Mouse (Mus musculus): ENCODE measurements around the gene Atg10. TPM values are rescaled to one million over a fixed set of nuclear protein-coding genes. Genes with fewer than 3 reads are reported as not detected.

Atg10 gene
- polyA plus RNA-seq, 1 experiment from 2014 or later: 10.1 TPM

DNA sequence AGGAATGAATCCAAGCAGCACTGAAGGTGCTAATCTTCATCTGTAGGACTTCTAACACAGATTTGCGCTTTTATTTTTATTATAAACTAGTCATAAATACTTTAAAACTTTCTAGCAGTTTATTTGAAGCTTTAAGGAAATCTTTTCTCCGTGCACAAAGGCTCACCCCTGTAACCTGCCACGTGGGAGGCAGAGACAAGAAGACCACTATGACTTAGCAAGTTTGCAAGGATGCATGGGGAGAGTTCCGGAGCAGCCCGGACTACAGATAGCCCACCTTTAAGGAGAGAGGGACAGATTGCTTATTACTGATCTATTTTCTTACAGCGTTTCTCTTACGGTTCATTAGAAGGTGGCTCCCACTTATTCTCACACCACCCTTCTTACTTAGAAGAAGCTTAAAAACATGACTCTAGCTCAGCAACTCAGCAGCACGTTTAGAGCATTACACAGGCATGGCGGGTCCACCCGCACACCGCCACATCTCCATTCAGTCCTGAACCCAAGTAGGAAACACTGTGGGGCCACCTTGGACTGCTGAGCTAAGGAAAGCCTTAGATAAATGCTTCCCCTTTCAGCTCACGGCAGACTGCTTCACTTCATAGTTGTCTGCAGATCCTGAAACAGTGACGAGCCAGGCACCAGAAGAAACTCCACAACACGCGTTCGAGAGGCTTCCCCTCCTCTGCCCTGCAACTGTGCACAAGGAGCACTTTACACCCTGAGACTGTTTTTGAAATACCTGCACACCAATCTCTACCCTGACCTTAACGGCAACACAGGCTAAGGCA is 54.0 kb downstream of the Atg10 start:
- Histone ChIP-seq H3K4me1 (peaks cover 4% of the 10 kb centered on the region; the same call in 1 of the 2 replicates), H3K9me3 (replicated peaks) (no peaks in the 10 kb centered on the region), H3K27me3 (ENCODE audit: low read depth, poor library complexity, severe bottlenecking) (no peaks in the 10 kb centered on the region), H3K27ac (replicated peaks) (no peak overlapping the region), H3K36me3 (no peaks in the 10 kb centered on the region), H3K4me3 (no peak overlapping the region)
- no peak for DNase-seq (ENCODE audit: low spot score)
- 87% methylated on average over 17 of the region's 17 CpGs for WGBS

DNA sequence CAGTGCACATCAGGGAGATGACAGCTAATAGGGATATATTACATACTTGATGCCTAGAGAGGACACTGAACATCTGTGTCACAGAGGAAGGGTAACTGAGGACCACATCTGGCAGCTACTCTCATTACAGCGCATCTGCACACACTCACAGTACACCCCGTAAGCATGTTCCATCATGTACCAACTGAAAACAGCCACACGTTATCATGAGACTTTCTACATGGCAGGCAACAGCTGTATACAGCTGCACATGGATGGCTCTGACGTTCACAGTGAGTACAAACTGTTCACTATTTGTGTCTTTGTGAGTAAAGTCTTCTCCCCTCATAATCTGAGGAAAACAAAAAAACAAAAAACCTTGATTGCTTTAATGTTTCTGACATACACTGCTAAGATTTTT is 55.3 kb downstream of the Atg10 start:
- Histone ChIP-seq H3K27ac (replicated peaks) (no peak overlapping the region), H3K9me3 (replicated peaks) (no peaks in the 10 kb centered on the region), H3K4me3 (no peak overlapping the region), H3K4me1 (peaks cover 4% of the 10 kb centered on the region; the same call in 1 of the 2 replicates), H3K36me3 (no peaks in the 10 kb centered on the region), H3K27me3 (ENCODE audit: low read depth, poor library complexity, severe bottlenecking) (no peaks in the 10 kb centered on the region)
- no peak for DNase-seq (ENCODE audit: low spot score)
- WGBS: 82% methylated on average over 4 of the region's 4 CpGs

DNA sequence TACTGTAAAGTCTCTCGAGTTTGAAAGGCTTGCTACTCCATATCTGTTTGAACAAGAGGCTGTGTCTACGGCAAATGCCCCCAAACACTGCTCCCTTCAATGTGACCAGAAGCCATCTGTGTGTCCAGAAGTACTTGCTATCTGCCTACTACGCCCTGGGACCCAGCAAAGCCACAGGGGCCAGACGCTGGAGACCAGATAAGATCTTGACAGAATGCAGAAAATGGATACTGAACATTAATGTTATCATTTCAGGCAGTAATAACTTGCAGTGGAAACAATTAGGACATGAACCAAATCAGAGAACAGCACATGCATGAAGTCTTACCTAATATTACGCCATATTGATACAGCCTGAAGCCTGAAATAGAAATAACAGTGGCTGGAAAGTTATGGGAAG is 56.2 kb downstream of the Atg10 start:
- Histone ChIP-seq H3K4me3 (no peak overlapping the region), H3K27me3 (ENCODE audit: low read depth, poor library complexity, severe bottlenecking) (no peaks in the 10 kb centered on the region), H3K36me3 (no peaks in the 10 kb centered on the region), H3K4me1 (peaks cover 6% of the 10 kb centered on the region), H3K9me3 (replicated peaks) (no peaks in the 10 kb centered on the region), H3K27ac (replicated peaks) (no peak overlapping the region)
- 89% methylated on average over 5 of the region's 5 CpGs for WGBS
- DNase-seq (ENCODE audit: low spot score): no peak

DNA sequence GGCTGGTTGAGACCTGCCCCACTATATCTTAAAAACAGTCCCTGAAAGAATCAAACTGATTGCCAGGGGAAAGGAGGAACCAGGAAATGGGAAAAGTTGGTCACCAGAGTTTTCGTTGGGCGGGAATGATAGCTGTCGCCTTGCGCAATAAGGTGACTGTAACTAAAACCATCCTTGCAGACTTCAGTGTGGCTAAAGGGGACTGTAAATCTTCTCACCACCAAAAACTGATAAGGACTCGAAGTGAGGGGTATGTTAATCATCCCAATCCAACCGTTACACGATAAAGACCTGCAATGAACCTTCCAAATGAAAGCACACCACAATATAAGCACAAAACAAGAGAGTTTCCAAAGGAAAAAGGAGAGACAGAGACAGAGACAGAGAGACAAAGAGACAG is 57.5 kb downstream of the Atg10 start:
- no peaks in the 10 kb centered on the region for H3K36me3 ChIP-seq
- peaks cover 9% of the 10 kb centered on the region for H3K4me1 ChIP-seq
- H3K9me3 ChIP-seq (replicated peaks): no peaks in the 10 kb centered on the region
- H3K27me3 ChIP-seq (ENCODE audit: low read depth, poor library complexity, severe bottlenecking): no peaks in the 10 kb centered on the region
- no peak for DNase-seq (ENCODE audit: low spot score)
- no peak overlapping the region for H3K27ac ChIP-seq (replicated peaks)
- H3K4me3 ChIP-seq: no peak overlapping the region
- WGBS: 91% methylated on average over 7 of the region's 7 CpGs

DNA sequence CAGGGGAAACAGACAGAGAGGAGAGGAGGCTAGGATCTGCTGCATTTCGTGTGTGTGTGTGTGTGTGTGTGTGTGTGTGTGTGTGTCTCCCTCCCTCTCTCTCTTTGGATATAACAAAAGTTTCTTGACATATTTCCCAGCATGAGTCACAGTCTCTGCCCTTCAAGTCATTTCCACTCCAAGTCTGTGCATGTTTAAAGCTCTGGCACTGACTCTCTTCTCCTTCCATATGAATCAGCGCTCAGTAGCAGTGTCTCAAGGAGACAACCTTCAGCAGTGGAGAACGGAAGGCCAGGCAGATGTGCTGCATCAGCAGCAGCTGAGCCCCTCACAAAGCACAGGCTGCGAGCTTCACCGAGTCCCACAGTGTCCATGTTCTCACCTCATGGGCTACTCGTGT is 58.6 kb downstream of the Atg10 start:
- DNase-seq (ENCODE audit: low spot score): no peak
- Histone ChIP-seq H3K4me1 (peaks cover 9% of the 10 kb centered on the region), H3K9me3 (replicated peaks) (no peaks in the 10 kb centered on the region), H3K27me3 (ENCODE audit: low read depth, poor library complexity, severe bottlenecking) (no peaks in the 10 kb centered on the region), H3K27ac (replicated peaks) (no peak overlapping the region), H3K4me3 (no peak overlapping the region), H3K36me3 (no peaks in the 10 kb centered on the region)
- 89% methylated on average over 6 of the region's 6 CpGs for WGBS

DNA sequence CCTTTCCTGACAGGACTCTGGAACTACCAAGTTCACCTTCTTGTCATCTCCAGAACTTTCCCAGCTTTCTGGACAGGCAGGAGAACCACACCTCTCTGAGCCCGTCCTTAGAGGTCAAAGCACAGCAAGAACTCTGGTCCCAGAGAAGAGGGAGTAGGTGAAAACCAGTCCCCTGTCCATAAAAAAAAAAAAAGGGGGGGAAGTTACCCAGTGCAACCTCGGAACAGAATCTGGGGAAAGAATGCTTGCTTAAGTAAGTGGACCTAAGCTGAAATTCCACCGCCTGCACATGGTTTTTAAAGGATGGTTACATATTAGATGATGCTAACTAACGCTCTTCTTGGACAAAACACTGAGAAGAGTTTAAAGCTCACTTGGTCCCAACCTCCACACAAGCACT is 60.5 kb downstream of the Atg10 start:
- Histone ChIP-seq H3K4me3 (no peak overlapping the region), H3K36me3 (no peaks in the 10 kb centered on the region), H3K27me3 (ENCODE audit: low read depth, poor library complexity, severe bottlenecking) (no peaks in the 10 kb centered on the region), H3K9me3 (replicated peaks) (no peaks in the 10 kb centered on the region), H3K4me1 (peaks cover 6% of the 10 kb centered on the region), H3K27ac (replicated peaks) (no peak overlapping the region)
- no peak for DNase-seq (ENCODE audit: low spot score)
- 72% methylated on average over 4 of the region's 4 CpGs for WGBS

DNA sequence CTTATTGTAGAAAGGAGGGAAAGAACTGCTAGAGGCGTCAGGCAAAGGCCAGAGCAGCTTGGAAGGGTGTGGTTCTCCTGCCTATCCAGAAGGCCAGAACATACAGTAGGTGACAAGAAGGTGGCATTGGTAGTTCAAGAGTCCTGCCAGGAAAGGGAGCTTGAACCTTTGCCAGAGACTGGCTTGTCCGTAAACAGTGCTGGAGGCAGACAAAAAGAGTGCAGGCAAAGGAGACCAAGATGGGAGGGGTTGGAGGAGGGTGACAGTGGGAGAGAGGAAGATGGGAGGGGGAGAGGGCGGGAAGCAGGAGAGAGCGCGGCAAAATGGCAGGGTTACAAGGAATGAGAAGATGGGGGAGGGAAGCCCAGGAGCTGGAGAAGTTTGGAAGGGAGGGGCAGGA is 61.3 kb downstream of the Atg10 start:
- no peaks in the 10 kb centered on the region for H3K36me3 ChIP-seq
- DNase-seq (ENCODE audit: low spot score): no peak
- peaks cover 6% of the 10 kb centered on the region for H3K4me1 ChIP-seq
- WGBS: 36% methylated on average over 5 of the region's 5 CpGs
- no peak overlapping the region for H3K27ac ChIP-seq (replicated peaks)
- H3K4me3 ChIP-seq: no peak overlapping the region
- no peaks in the 10 kb centered on the region for H3K27me3 ChIP-seq (ENCODE audit: low read depth, poor library complexity, severe bottlenecking)
- H3K9me3 ChIP-seq (replicated peaks): no peaks in the 10 kb centered on the region

DNA sequence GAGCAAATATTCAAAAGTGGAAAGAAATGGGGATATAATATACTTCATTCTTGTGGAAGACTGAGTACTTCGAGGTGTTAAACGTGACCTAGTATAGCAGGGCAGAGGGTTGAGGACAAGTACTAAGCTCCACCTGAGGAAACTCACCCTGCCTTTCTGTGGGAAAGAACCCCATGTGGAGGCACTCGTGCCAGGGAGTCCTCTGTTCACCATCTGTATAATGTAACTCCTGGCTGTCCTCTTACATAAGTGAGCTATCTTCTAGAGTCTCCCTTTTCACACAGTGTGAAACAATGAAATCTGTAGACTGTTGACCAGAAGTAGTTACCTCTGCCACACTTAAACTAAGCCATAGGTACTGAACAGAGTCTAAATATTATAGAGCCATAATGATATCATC is 63.2 kb downstream of the Atg10 start:
- Histone ChIP-seq H3K4me3 (no peak overlapping the region), H3K4me1 (peaks cover 6% of the 10 kb centered on the region), H3K27ac (replicated peaks) (no peak overlapping the region), H3K27me3 (ENCODE audit: low read depth, poor library complexity, severe bottlenecking) (no peaks in the 10 kb centered on the region), H3K9me3 (replicated peaks) (no peaks in the 10 kb centered on the region), H3K36me3 (no peaks in the 10 kb centered on the region)
- DNase-seq (ENCODE audit: low spot score): no peak
- 84% methylated on average over 3 of the region's 3 CpGs for WGBS

DNA sequence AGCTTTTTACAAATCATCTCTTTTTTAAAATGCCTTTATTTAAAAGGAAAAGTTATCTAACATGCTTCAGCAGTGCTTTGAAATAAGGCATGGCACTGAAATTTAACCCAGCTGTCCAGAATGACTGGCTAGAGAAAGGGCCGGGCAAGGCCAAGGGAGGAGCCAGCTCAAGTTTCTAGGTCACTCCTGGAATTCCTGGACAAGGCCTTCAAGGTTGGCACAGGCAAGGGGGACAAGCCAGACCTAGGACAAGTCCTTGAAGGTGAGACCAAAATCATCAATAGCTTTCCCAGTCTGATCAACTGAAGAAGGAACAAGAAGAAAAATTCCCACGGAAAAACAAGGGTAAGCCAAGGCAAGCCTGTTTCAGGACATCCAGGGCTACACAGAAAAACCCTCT is 63.9 kb downstream of the Atg10 start:
- 81% methylated on average over 2 of the region's 2 CpGs for WGBS
- Histone ChIP-seq H3K4me1 (peaks cover 6% of the 10 kb centered on the region), H3K36me3 (no peaks in the 10 kb centered on the region)

DNA sequence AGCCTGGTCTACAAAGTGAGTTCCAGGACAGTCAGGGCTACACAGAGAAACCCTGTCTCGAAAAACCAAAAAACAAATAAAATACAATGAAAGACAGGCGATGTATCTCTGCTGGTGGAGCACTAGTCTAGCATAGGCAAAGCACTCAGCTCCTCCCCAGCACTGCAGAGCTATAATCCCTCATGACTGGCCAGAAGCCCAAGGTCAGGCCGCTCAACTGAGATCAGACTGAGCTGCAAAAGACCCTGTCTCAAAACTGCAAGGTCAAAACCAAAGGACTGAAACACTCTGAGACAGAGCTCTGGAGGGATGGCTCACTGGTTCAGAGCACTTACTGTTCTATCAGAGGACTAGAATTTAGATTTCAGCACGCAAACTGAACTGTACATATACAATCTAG is 65.8 kb downstream of the Atg10 start:
- 89% methylated on average over 4 of the region's 4 CpGs for WGBS
- no peaks in the 10 kb centered on the region for H3K36me3 ChIP-seq
- H3K27me3 ChIP-seq (ENCODE audit: low read depth, poor library complexity, severe bottlenecking): no peaks in the 10 kb centered on the region
- no peak for DNase-seq (ENCODE audit: low spot score)
- H3K4me3 ChIP-seq: no peak overlapping the region
- peaks cover 6% of the 10 kb centered on the region for H3K4me1 ChIP-seq
- H3K27ac ChIP-seq (replicated peaks): no peak overlapping the region
- H3K9me3 ChIP-seq (replicated peaks): no peaks in the 10 kb centered on the region

More for the DNA sequence above, 63.9 kb downstream of the Atg10 start:
- H3K27me3 ChIP-seq (ENCODE audit: low read depth, poor library complexity, severe bottlenecking): no peaks in the 10 kb centered on the region
- no peak overlapping the region for H3K27ac ChIP-seq (replicated peaks)
- DNase-seq (ENCODE audit: low spot score): no peak
- no peak overlapping the region for H3K4me3 ChIP-seq
- H3K9me3 ChIP-seq (replicated peaks): no peaks in the 10 kb centered on the region

DNA sequence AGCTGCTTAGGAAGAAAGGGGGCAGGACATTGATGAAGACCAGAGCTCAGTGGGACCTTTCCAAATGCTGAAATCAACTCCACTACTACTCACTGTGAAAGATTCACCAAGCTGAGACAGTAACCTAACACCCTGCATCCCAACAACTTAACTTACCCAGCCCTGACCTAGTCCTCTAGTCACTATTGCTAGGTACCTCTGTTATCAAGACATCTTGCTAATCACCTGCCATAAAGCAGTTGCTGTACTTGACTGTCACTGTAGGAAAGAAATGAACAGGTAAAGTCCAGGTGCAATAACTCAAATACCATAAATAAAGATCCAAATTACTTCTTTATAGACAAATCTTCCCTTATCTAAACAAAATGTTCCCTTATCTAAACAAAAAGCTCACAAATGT is 66.3 kb downstream of the Atg10 start:
- Histone ChIP-seq H3K4me3 (no peak overlapping the region), H3K4me1 (peaks cover 2% of the 10 kb centered on the region), H3K36me3 (no peaks in the 10 kb centered on the region), H3K27ac (replicated peaks) (no peak overlapping the region), H3K9me3 (replicated peaks) (no peaks in the 10 kb centered on the region), H3K27me3 (ENCODE audit: low read depth, poor library complexity, severe bottlenecking) (no peaks in the 10 kb centered on the region)
- no peak for DNase-seq (ENCODE audit: low spot score)

DNA sequence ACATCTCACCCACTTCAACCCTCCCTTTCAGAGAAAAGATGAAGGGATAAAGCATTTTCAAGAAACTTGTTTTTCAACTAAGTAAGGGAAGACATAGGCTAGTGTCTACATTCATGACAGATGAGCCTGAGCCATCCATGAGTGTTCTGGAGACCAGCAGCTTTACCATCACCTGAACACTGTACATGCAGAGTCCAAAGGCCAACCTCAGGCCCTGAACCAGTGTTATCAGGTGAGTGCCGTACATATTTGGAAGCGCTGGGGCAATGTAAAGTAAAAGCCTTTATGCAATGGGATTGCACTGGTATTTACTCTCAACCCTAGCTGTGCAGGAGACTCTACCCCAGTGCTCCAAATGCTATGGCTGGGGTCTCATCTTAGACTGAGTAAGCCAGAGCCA is 66.8 kb downstream of the Atg10 start:
- no peak overlapping the region for H3K27ac ChIP-seq (replicated peaks)
- no peak for DNase-seq (ENCODE audit: low spot score)
- no peaks in the 10 kb centered on the region for H3K27me3 ChIP-seq (ENCODE audit: low read depth, poor library complexity, severe bottlenecking)
- no peaks in the 10 kb centered on the region for H3K9me3 ChIP-seq (replicated peaks)
- no peaks in the 10 kb centered on the region for H3K36me3 ChIP-seq
- 100% methylated on average over 2 of the region's 2 CpGs for WGBS
- no peaks in the 10 kb centered on the region for H3K4me1 ChIP-seq
- H3K4me3 ChIP-seq: no peak overlapping the region

DNA sequence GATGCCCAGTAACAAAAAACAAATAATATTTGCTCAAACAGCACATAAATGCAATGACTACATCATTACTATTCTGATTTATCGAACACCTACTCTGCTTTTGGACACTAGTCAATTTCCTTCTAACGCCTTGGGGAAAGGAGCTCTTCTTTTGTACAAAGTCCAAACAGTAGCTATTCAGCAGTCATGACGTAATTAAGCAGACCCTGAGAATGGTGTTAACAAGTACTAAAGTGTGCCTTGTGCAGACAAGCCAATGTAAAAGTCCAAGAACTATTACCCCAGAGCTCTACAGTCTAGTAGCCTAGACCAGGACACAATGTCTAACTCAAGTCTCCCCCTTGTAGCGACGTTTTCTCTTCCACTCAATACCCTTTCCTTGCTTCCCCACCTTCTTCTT is 67.5 kb downstream of the Atg10 start:
- H3K27ac ChIP-seq (replicated peaks): no peak overlapping the region

More for the DNA sequence above, 67.5 kb downstream of the Atg10 start:
- Histone ChIP-seq H3K4me3 (no peak overlapping the region), H3K9me3 (replicated peaks) (no peaks in the 10 kb centered on the region), H3K4me1 (no peaks in the 10 kb centered on the region), H3K36me3 (no peaks in the 10 kb centered on the region), H3K27me3 (ENCODE audit: low read depth, poor library complexity, severe bottlenecking) (no peaks in the 10 kb centered on the region)
- WGBS: 90% methylated on average over 5 of the region's 5 CpGs
- no peak for DNase-seq (ENCODE audit: low spot score)
